Mouse (Mus musculus) cerebellum, postnatal 14 days (tissue): ENCODE measurements around the gene Ywhab.

ENCODE experiments used
- DNase-seq, 2 experiments: peaks; one replicate each; pipeline ENCODE4 v3.0.0; 2021; ENCODE audit warnings: mixed read lengths in 2 of 2

Gene Ywhab

DNA sequence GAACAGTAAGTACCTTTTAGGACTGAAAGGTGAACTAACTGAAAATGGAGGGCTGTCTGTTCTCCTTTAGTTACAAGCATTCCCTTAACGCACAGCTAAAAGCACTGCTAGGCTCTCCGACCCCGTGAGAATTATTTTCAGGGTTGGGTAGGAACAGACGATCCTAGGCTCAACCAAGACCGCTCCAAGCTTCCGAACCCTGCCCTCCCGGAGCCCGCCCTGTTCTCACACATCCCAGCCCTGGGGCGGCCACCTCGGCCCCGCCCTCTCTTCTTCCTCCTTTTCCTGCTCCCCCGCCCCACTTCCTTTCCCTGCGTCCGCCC, at the start of gene Ywhab:
Ywhab (plus strand) TSS at position 307 of the 323 bp plus-strand sequence.
- no peak for DNase-seq

DNA sequence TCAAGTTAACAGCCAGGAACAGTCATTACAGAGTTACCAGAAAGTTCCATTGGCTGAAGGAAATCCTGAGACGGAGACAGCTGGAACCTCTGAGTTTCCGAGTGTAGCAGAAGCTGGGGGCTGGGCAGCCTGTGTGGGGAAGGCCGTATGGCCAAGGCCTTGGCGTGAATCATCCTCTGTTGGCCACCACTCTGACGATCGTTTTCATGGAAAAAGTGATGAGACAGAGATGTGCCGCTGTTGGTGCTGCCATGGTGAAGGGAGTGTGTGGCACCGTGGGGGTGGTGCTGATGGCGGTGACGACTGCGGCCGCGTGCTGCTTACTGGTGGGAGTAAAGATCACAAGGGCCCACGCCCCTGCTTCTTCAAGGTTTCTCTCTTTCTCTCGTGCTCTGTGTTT, 48.5 kb upstream of the Ywhab start:
- DNase-seq = no peak

GRCm38 (mm10) chr2:163947976-163948375, 46.8 kb upstream of the Ywhab start:
- peak; percentile 67 for DNase-seq

DNA sequence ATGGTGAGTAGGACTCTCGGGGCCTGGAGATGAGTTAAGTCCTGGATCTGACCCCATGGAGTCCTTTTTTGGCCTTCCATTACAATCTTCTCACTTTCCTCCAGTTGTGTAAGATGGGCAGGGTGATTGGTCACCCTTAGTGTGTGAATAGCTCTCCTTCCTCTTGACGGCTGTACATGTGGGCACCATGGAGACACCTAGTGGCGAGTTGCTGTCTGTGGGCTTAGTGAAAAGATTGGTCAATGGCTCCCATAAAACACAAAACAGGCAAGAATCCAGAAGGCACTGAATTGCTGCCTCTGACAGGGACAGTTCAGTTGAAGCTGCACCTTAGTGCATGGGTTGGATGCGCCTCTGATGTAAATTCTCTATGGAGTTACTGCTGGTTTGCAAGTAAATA, 43.0 kb upstream of the Ywhab start:
- DNase-seq = peak; percentile 85 to 87

DNA sequence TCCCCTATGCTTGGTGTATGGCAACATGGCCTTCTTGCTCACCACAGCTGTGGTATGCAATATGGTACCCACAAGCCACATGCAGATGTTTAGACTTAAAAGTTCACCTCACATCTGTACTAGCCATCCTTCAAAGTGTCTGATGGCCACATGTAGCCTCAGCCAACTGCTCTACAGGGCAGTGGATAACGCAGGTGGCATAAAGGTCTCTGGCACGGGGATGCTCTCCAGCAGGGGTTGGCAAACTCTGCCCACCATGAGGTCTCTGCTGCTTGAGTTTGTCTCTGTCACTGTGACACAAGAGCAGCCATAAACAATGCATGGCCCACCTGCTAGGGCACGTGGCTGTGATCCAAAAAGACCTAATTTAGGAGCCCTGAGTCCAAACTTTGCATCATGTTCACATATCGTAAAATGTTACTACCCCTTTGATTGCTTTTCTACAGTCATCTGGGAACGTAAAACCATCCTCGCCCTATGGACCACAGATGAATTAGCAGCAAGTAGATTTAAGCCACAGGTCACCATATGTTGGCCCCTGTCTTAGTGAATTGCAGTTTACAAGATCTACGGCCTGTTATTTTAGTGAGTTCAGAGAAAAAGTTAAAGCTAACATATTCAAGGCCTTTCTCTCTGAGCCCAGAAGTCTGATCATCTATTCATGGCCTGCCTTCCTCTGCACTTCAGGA, 41.0 kb upstream of the Ywhab start:
- no peak for DNase-seq

GRCm38 (mm10) chr2:163964606-163965560, 29.9 kb upstream of the Ywhab start:
- DNase-seq = peak; percentile 80 to 92

- peak in 1 of 2 experiments; percentile 42 for DNase-seq
These were observed 29.1 kb upstream of the Ywhab start for GRCm38 (mm10) chr2:163965706-163966105.

- peak; percentile 86 to 88 for DNase-seq
These were observed 26.2 kb upstream of the Ywhab start for GRCm38 (mm10) chr2:163968581-163968980.

GRCm38 (mm10) chr2:163970326-163970725, 24.4 kb upstream of the Ywhab start:
- DNase-seq = peak; percentile 68 to 71

DNA sequence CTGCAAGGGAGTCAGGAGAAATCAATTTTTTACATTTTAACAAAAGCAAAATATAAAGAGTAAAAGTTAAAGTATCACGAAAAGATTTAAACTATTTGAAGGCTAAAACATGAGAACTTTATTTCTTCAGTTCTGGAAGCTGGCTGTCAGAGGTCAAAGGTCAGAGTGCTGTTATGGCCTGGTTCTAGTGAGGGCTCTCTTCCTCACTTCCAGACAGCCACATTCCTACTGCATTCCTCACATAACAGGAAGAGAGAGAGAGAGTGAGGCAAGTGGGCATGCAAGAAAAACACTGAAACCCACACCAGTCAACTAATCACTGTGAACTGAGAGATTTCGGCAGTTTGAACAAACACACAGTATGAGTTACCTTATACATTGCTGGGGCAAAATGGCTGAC, 20.7 kb upstream of the Ywhab start:
- DNase-seq = no peak

DNA sequence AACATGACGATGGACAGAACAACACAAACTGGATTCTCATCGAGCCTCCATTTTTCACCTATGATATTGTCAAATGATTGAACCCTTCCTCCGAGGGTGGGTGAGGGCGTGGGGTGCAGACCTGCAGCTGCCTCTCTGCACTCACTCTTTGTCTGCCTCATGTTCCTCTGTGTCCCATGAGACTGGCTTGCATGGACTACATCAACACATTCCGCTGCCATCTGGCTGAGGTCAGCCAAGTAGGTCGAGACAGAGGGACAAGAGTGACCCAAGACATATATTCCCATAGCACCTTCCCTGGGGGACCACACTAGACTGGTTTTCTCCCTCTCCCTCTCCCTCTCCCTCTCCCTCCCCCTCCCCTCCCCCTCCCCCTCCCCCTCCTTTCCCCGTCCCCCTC, 18.3 kb upstream of the Ywhab start:
- DNase-seq = no peak

DNA sequence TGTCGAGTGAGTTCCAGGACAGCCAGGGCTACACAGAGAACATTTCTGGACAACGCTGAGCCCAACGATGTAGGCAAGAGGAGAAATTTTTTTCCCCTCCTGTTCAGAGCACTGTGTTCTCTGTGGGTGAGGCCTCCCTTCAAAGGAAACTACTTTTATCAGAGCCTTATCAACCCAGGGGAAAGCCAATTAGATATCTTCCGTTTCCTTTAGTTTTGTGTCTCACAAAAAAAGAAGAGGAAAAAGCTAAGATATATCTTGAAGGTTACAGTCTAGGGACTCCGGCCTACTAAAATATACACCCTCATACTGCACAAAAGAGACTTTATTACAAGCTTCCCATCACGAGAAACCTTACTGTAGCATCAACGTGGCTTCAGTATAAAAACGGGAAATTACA, 7.5 kb upstream of the Ywhab start:
- DNase-seq = no peak

DNA sequence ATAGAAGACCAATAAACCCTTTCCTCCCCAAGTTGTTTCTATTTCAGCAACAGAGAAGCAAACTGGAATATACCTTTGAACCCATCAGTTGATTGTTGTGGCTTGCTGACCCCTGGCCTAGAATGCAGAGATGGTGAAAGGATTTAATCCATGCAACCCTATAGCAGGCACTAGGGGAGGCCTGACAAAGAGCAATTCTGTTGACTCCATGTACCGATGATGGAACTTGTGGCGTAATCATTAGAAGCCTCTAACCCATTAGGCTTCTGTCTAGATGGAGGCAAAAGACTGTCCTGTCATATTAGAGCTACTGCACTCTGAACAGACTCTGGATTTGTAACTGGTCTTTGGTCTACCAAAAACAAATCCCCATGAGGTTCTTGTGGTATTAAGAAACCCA, 1.9 kb upstream of the Ywhab start:
- DNase-seq = no peak

DNA sequence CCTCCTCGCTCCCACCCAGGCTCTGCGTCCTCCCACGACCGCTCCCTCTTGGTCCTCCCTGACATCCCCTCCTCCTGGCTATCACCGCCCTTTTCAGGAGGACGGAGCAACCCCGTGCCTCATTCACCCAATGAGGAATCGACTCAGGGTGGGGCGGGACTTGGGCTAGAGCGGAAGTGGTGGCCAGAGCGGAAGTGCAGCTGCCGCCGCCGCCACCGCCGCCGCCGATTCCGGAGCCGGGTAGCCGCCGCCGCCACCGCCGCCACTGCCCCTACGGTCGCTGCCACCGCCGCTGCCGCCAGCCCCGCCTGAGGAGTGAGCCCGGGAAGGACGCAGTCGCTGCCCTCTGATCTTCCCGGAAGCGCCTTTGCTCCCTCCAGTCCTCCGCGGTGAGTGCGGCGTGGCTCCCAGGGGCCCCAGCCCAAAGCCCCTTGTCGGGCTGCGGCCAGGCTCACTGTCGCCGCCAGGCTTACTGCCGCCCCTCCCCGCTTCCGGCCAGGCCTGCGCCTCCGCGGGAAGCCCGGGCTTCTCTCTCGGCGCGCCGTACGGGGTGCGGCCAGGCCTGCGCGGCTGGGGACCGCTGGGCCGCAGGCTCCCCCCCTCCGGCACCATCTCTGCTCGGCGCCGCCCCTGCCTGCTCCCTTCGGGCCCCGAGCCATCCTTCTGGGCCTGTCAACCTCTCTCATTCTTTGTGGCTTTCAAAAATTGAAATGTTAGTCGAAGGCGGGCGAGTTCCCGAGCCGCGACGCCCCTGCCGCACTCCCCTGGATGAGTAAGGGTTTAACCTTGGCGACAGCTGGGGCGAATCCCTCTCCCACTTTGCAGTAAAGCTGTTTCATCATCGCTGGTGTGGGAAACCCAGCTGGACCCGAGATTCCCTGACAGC, 460 bp downstream of the Ywhab start:
- DNase-seq = peak; percentile 95

- no peak for DNase-seq
These were observed 1.5 kb downstream of the Ywhab start for GRCm38 (mm10) chr2:163996275-163996674.

- no peak for DNase-seq
These were observed 2.1 kb downstream of the Ywhab start for GRCm38 (mm10) chr2:163996899-163997298.

DNA sequence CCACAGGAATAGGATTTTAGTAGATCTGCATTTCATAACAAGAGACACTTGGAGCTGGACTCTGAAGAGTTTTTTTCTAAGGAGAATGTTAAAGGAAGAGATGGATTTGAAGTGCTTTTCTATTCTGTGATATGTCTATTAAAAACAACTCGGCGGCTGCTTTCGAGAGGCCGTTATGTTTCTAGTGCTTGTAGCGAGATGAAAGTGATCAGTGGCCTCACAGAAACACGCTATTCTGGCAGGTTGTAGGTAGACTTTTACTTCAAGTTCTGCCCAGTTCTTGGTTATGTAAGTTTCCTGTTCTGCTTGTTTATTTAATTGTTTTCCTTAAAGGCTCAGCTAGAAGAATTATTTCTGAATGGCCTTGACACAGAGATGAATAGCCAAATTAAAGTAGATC, 4.2 kb downstream of the Ywhab start:
- DNase-seq = no peak

- no peak for DNase-seq
These were observed 7.9 kb downstream of the Ywhab start for GRCm38 (mm10) chr2:164002637-164003036.

- DNase-seq = no peak
These were observed 9.7 kb downstream of the Ywhab start for GRCm38 (mm10) chr2:164004503-164004902.

DNA sequence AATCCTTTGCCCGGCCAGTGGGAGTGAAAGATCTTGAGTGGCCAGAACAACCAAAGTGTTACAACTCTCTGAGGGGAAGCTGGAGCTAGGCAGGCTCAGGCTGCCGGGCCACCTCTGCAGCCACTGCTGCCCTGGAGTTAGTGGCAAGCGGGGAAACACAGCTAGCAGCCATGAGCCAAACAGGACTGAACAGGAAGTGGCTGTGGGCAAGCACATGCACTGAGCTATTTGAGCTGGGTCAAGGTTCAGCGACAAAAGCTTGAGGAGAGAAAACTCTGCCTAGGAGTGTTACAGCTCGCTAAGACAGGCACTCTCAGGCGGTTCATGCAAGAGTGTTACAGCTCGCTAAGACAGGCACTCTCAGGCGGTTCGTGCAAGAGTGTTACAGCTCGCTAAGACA, 12.2 kb downstream of the Ywhab start:
- no peak for DNase-seq

GRCm38 (mm10) chr2:164007547-164007946, 12.8 kb downstream of the Ywhab start:
- DNase-seq = no peak

GRCm38 (mm10) chr2:164007987-164008545, 13.3 kb downstream of the Ywhab start:
- no peak for DNase-seq

GRCm38 (mm10) chr2:164009227-164009626, 14.5 kb downstream of the Ywhab start:
- DNase-seq = no peak
